Mouse (Mus musculus): ENCODE measurements around the gene Zfp451. TPM values are rescaled to one million over a fixed set of nuclear protein-coding genes. Genes with fewer than 3 reads are reported as not detected.
"Not testable (repeated sequence)": the region's sequence is repeated elsewhere in the genome, so short reads cannot be mapped to it uniquely, and the experiment has no call there.

Gene Zfp451
- total RNA-seq, 2 experiments from 2014 or later, result 22.7 to 31.4 TPM

- no peak for ATAC-seq (replicated peaks; ENCODE audit: low FRiP score, poor library complexity, severe bottlenecking)
Observed at GRCm38 (mm10) chr1:33763826-33764225, 50.6 kb downstream of the Zfp451 start.

GRCm38 (mm10) chr1:33758488-33758887 lies 55.9 kb downstream of the Zfp451 start:
- ATAC-seq (replicated peaks; ENCODE audit: low FRiP score, poor library complexity, severe bottlenecking), result peak; percentile 54

GRCm38 (mm10) chr1:33757491-33758041 lies 56.8 kb downstream of the Zfp451 start, which contains the start of gene Bag2:
Gene Bag2, minus strand, starts transcription at chr1:33757795.
- peak; percentile 50 for ATAC-seq (replicated peaks; ENCODE audit: low FRiP score, poor library complexity, severe bottlenecking)

GRCm38 (mm10) chr1:33757033-33757413 lies 57.4 kb downstream of the Zfp451 start:
- 0 out of 2 replicates have a peak, but pooled peaks have one; percentile 8 for ATAC-seq (replicated peaks; ENCODE audit: low FRiP score, poor library complexity, severe bottlenecking)

GRCm38 (mm10) chr1:33756258-33757032 lies 58.0 kb downstream of the Zfp451 start:
- ATAC-seq (replicated peaks; ENCODE audit: low FRiP score, poor library complexity, severe bottlenecking), result peak; percentile 42

GRCm38 (mm10) chr1:33755799-33756198 lies 58.6 kb downstream of the Zfp451 start:
- ATAC-seq (replicated peaks; ENCODE audit: low FRiP score, poor library complexity, severe bottlenecking), result peak; percentile 40; the same call in 1 of the 2 replicates

- ATAC-seq (replicated peaks; ENCODE audit: low FRiP score, poor library complexity, severe bottlenecking), result peak; percentile 84
Observed at GRCm38 (mm10) chr1:33754965-33755735, 59.2 kb downstream of the Zfp451 start.

GRCm38 (mm10) chr1:33754089-33754488 lies 60.3 kb downstream of the Zfp451 start:
- ATAC-seq (replicated peaks; ENCODE audit: low FRiP score, poor library complexity, severe bottlenecking), result no peak

GRCm38 (mm10) chr1:33751283-33751682 lies 63.1 kb downstream of the Zfp451 start:
- ATAC-seq (replicated peaks; ENCODE audit: low FRiP score, poor library complexity, severe bottlenecking), result no peak

GRCm38 (mm10) chr1:33749709-33750108 lies 64.7 kb downstream of the Zfp451 start:
- not testable (repeated sequence) for ATAC-seq (replicated peaks; ENCODE audit: low FRiP score, poor library complexity, severe bottlenecking)

GRCm38 (mm10) chr1:33749109-33749508 lies 65.3 kb downstream of the Zfp451 start:
- no peak for ATAC-seq (replicated peaks; ENCODE audit: low FRiP score, poor library complexity, severe bottlenecking)

GRCm38 (mm10) chr1:33745901-33746300 lies 68.5 kb downstream of the Zfp451 start:
- no peak for ATAC-seq (replicated peaks; ENCODE audit: low FRiP score, poor library complexity, severe bottlenecking)

- ATAC-seq (replicated peaks; ENCODE audit: low FRiP score, poor library complexity, severe bottlenecking), result not testable (repeated sequence)
Observed at GRCm38 (mm10) chr1:33744815-33745214, 69.6 kb downstream of the Zfp451 start.

- peak; percentile 64; the same call in 1 of the 2 replicates for ATAC-seq (replicated peaks; ENCODE audit: low FRiP score, poor library complexity, severe bottlenecking)
Observed at GRCm38 (mm10) chr1:33742903-33743302, 71.5 kb downstream of the Zfp451 start.

GRCm38 (mm10) chr1:33739302-33739701 lies 75.1 kb downstream of the Zfp451 start:
- peak; percentile 80 for ATAC-seq (replicated peaks; ENCODE audit: low FRiP score, poor library complexity, severe bottlenecking)

- peak; percentile 39; the same call in 1 of the 2 replicates for ATAC-seq (replicated peaks; ENCODE audit: low FRiP score, poor library complexity, severe bottlenecking)
Observed at GRCm38 (mm10) chr1:33738681-33739278, 75.6 kb downstream of the Zfp451 start.

- ATAC-seq (replicated peaks; ENCODE audit: low FRiP score, poor library complexity, severe bottlenecking), result no peak
Observed at GRCm38 (mm10) chr1:33738281-33738680, 76.1 kb downstream of the Zfp451 start.

- ATAC-seq (replicated peaks; ENCODE audit: low FRiP score, poor library complexity, severe bottlenecking), result no peak
Observed at GRCm38 (mm10) chr1:33734001-33734685, 80.3 kb downstream of the Zfp451 start.

GRCm38 (mm10) chr1:33733044-33733443 lies 81.4 kb downstream of the Zfp451 start:
- no peak for ATAC-seq (replicated peaks; ENCODE audit: low FRiP score, poor library complexity, severe bottlenecking)

Data from erythroid progenitor cell, adult 5-6 weeks (primary cell).